In the genomic region with DNA sequence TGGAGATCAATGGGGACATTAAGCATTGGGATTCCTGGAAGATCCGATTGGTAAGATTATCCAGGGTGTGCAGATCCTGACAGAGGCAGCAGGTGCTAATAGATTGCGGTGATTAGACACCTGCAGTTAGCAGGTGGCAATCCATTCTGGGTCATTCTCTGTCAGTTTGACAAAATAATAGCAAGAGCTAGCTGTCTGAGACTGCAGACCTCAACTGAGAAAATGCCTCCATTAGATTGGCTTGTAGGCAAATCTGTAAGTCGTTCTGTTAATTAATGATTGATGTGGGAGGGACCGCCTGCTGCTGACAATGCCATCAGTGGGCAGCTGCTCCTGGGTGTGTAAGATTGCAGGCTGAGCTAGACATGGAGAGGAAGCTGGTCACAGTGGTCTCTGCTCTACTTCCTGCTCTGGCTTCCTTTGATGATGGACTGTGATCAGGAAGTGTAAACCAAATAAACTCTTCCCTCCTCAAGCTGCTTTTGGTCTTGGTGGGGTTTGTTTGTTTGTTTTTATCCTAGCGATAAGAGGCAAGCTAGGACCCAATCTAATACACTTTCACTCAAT, we compare ENCODE assay signal across 25 mouse cellular contexts. TPM values are rescaled to one million over a fixed set of nuclear protein-coding genes. Genes with fewer than 3 reads are reported as not detected.
DNase-seq lines count a peak whose midpoint lies in the region; ATAC-seq and TF ChIP-seq lines count a peak whose summit lies in the region.
"Had no signal": no experiment of that assay in that cellular context is flagged by ENCODE, and none has a peak within 500 bp of the region (broad histone marks: within the 10 kb centered on the region; RNA-seq: fewer than 3 reads in every experiment).

No protein-coding gene starts in this region.

- peak; percentile 93 for ATAC-seq in common myeloid progenitor, adult 5-6 weeks (replicated peaks; ENCODE audit: low read depth, poor library complexity, severe bottlenecking)
- peak; percentile 81 for ATAC-seq in intestine, postnatal 0 days
- no peak for ATAC-seq in megakaryocyte, adult 5-6 weeks (ENCODE audit: poor library complexity, severe bottlenecking)
- no peak for ATAC-seq in monocyte, adult 5-6 weeks (replicated peaks; ENCODE audit: insufficient number of reproducible peaks, low FRiP score, low TSS enrichment, poor library complexity, severe bottlenecking)
- ATAC-seq: forebrain, embryonic 13.5 days had no signal

- no peak overlapping the region for H3K27ac ChIP-seq in intestine, postnatal 0 days (ENCODE audit: low read depth, low read length)
- H3K27ac ChIP-seq: forebrain, embryonic 13.5 days; gastrocnemius, adult 2 months; heart, embryonic 15.5 days; hindbrain, embryonic 15.5 days; limb, embryonic 15.5 days; neural tube, embryonic 12.5 days had no signal

- peak; percentile 2 for DNase-seq in kidney, adult 18-20 months
- no peak for DNase-seq in kidney, adult 11 months
- DNase-seq in retina, postnatal 7 days (ENCODE audit: low read depth, low spot score) = peak; percentile 35
- DNase-seq: cerebellum, adult 9-11 months; gastrocnemius, adult 2 months; heart, adult 18-20 months; right cerebral cortex, postnatal 25 days; thymus, postnatal 4 days had no signal

- H3K9ac ChIP-seq in intestine, postnatal 0 days (ENCODE audit: low read depth, low read length) = no peak overlapping the region
- H3K9ac ChIP-seq: forebrain, embryonic 13.5 days; heart, embryonic 15.5 days; hindbrain, embryonic 15.5 days; limb, embryonic 15.5 days; neural tube, embryonic 12.5 days had no signal

- no peaks in the 10 kb centered on the region for H3K36me3 ChIP-seq in intestine, postnatal 0 days (ENCODE audit: control insufficient read depth, insufficient read depth)
- H3K36me3 ChIP-seq: heart, embryonic 15.5 days; hindbrain, embryonic 15.5 days; limb, embryonic 15.5 days; neural tube, embryonic 12.5 days had no signal

- 48% methylated on average over 5 of the region's 5 CpGs for WGBS in intestine, postnatal 0 days

- no peak overlapping the region for H3K4me3 ChIP-seq in intestine, postnatal 0 days (ENCODE audit: low read depth, low read length)
- H3K4me3 ChIP-seq: forebrain, embryonic 13.5 days; gastrocnemius, adult 2 months; heart, embryonic 15.5 days; hindbrain, embryonic 15.5 days; limb, embryonic 15.5 days; neural tube, embryonic 12.5 days had no signal

- H3K4me2 ChIP-seq in intestine, postnatal 0 days (replicated peaks; ENCODE audit: low read depth) = no peak overlapping the region
- H3K4me2 ChIP-seq: forebrain, embryonic 13.5 days; heart, embryonic 15.5 days; hindbrain, embryonic 15.5 days; limb, embryonic 15.5 days; neural tube, embryonic 12.5 days had no signal

- no peaks in the 10 kb centered on the region for H3K9me3 ChIP-seq in intestine, postnatal 0 days (ENCODE audit: control insufficient read depth)
- H3K9me3 ChIP-seq: forebrain, embryonic 13.5 days; heart, embryonic 15.5 days; hindbrain, embryonic 15.5 days; limb, embryonic 15.5 days; neural tube, embryonic 12.5 days had no signal

- no peaks in the 10 kb centered on the region for H3K27me3 ChIP-seq in intestine, postnatal 0 days (replicated peaks; ENCODE audit: control insufficient read depth, insufficient read depth, low read length)
- H3K27me3 ChIP-seq: forebrain, embryonic 13.5 days; heart, embryonic 15.5 days; hindbrain, embryonic 15.5 days; limb, embryonic 15.5 days; neural tube, embryonic 12.5 days had no signal

- H3K4me1 ChIP-seq in intestine, postnatal 0 days (replicated peaks; ENCODE audit: control insufficient read depth, insufficient read depth, low read length) = no peaks in the 10 kb centered on the region
- H3K4me1 ChIP-seq: heart, embryonic 15.5 days; hindbrain, embryonic 15.5 days; limb, embryonic 15.5 days; neural tube, embryonic 12.5 days had no signal

- no peak for TF ChIP-seq CTCF in intestine, postnatal 0 days (IDR thresholded peaks at IDR 0.05; ENCODE audit: low read depth)

RNA-seq across cellular contexts. Expression of a gene that starts 6.2 kb away (rescaled TPM):
- 17.2 and 21.6 TPM in 2 replicates for total RNA-seq in common myeloid progenitor, adult 5-6 weeks (2017)
- 17.8 and 18.0 TPM in 2 replicates for polyA plus RNA-seq in intestine, postnatal 0 days (2015; fragmentation: Nextera tagmentation; extraction: Ambion mirVana)
- 19.4 and 20.5 TPM in 2 replicates for total RNA-seq in megakaryocyte, adult 5-6 weeks (2015)
- 17.0 and 19.2 TPM in 2 replicates for total RNA-seq in megakaryocyte, adult 5-6 weeks (2017)
- total RNA-seq in monocyte, adult 5-6 weeks (2017) = 15.1 to 43.4 TPM (median 42.9 TPM) in 3 replicates

RNA-seq across cellular contexts. Expression of a gene that starts 6.6 kb away (rescaled TPM):
- total RNA-seq in common myeloid progenitor, adult 5-6 weeks (2017) = not detected in 2 replicates
- not detected in 2 replicates for polyA plus RNA-seq in intestine, postnatal 0 days (2015; fragmentation: Nextera tagmentation; extraction: Ambion mirVana)
- not detected in 2 replicates for total RNA-seq in megakaryocyte, adult 5-6 weeks (2015)
- total RNA-seq in megakaryocyte, adult 5-6 weeks (2017) = not detected in 2 replicates
- total RNA-seq in monocyte, adult 5-6 weeks (2017) = not detected in 3 replicates
- total RNA-seq: adrenal gland, postnatal 4 days; ES-E14; gastrocnemius, adult 2 months; heart, adult 18-20 months; layer of hippocampus, postnatal 10 days; left cerebral cortex, postnatal 25 days; megakaryocyte-erythroid progenitor cell, adult 5-6 weeks had no signal
- polyA plus RNA-seq: forebrain, embryonic 13.5 days; heart, embryonic 15.5 days; hindbrain, embryonic 15.5 days; kidney, embryonic 14.5 days; limb, embryonic 15.5 days; liver, embryonic 16.5 days; neural tube, embryonic 12.5 days; testis, adult 2 months had no signal

RNA-seq across cellular contexts. Expression of a gene that starts 42.9 kb away (rescaled TPM):
- total RNA-seq in common myeloid progenitor, adult 5-6 weeks (2017) = not detected in 2 replicates
- polyA plus RNA-seq in intestine, postnatal 0 days (2015; fragmentation: Nextera tagmentation; extraction: Ambion mirVana) = not detected in 2 replicates
- total RNA-seq in megakaryocyte, adult 5-6 weeks (2015) = not detected in 2 replicates
- not detected in 2 replicates for total RNA-seq in megakaryocyte, adult 5-6 weeks (2017)
- not detected in 3 replicates for total RNA-seq in monocyte, adult 5-6 weeks (2017)
- total RNA-seq: adrenal gland, postnatal 4 days; gastrocnemius, adult 2 months; heart, adult 18-20 months; megakaryocyte-erythroid progenitor cell, adult 5-6 weeks had no signal

RNA-seq across cellular contexts. Expression of a gene that starts 58.7 kb away (rescaled TPM):
- 79.1 and 95.6 TPM in 2 replicates for total RNA-seq in common myeloid progenitor, adult 5-6 weeks (2017)
- polyA plus RNA-seq in intestine, postnatal 0 days (2015; fragmentation: Nextera tagmentation; extraction: Ambion mirVana) = 37.8 and 39.0 TPM in 2 replicates
- 49.1 and 52.5 TPM in 2 replicates for total RNA-seq in megakaryocyte, adult 5-6 weeks (2015)
- total RNA-seq in megakaryocyte, adult 5-6 weeks (2017) = 25.1 and 33.2 TPM in 2 replicates
- total RNA-seq in monocyte, adult 5-6 weeks (2017) = 42.0 to 72.7 TPM (median 53.6 TPM) in 3 replicates

Comparison
In these comparisons a context has a peak if more than half of its experiments do, and no peak if none do; other contexts are left out.
1. ATAC-seq: peak in common myeloid progenitor, adult 5-6 weeks (single experiment) and intestine, postnatal 0 days (single experiment); none in megakaryocyte, adult 5-6 weeks (single experiment) and monocyte, adult 5-6 weeks (single experiment).